Mouse (Mus musculus) embryonic fibroblast, embryonic 13.5 days (primary cell): ENCODE results near the gene Sumo2.

Source experiments
- CTCF ChIP-seq: IDR thresholded peaks from 2 replicates; pipeline ENCODE4 v1.5.1; 2011; ENCODE audit warnings: mild to moderate bottlenecking, control low read depth, low read length, moderate library complexity, borderline replicate concordance; ENCODE audit not compliant: insufficient read depth
- POLR2A ChIP-seq: IDR thresholded peaks from 2 replicates; pipeline ENCODE4 v1.6.1; 2011; ENCODE audit warnings: low read depth, mild to moderate bottlenecking, control low read depth, low read length, moderate library complexity

DNA sequence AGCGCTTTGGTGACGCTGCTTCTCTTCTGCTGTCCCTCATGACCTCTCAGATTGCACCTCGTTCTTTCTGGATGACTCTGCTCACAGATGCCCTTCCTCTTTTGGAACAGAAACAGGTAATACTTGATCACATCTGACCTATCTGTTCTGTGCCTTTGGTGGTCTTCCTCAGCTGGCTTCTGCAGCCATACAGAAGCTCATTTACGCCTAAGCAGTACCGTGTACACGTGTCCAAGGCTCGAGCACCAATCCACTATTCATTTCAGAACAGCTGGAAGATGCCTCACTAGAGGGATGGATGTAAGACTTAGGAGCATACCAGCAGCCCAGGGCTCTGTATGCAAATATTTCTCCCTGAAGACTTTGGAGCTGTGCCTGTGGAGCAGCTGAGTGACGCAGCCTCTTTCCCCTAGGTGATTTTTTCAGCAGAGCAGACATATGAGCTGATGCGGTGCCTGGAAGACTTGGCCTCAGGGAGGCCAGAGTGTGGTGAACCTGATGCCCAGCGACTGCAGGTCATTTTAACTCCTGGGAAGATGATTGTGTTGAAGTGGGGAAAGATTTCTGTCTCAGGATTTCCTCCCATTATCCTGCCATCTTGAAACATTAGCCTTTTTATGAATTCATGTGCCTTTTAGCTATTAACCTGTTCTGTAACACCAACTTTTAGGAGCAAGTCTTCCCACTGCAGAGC, 47.0 kb upstream of the Sumo2 start:
- TF ChIP-seq POLR2A (no peak), CTCF (no peak)
